Mouse (Mus musculus) midbrain, postnatal 0 days (tissue): Measurements from ENCODE around the gene Mcrip1. TPM values are rescaled to one million over a fixed set of nuclear protein-coding genes. Genes with fewer than 3 reads are reported as not detected.
A peak's percentile ranks its signal among the peaks of the same experiment; 100 is the strongest.

Source experiments
- ATAC-seq: fragments of 200-750 bp; cut with Nextera tagmentation; 2 replicates; pipeline ENCODE4 v1.8.0; 2017; ENCODE audit warnings: moderate number of reproducible peaks, mild to moderate bottlenecking, moderate TSS enrichment, moderate library complexity; ENCODE audit not compliant: low FRiP score
- DNase-seq: peaks from one replicate; pipeline ENCODE4 v3.0.0-alpha.2; 2015; ENCODE audit warnings: low spot score
- H3K27ac ChIP-seq: fragments of 300-500 bp; sonication (generic); 2 replicates; pipeline ENCODE4 v1.5.1; 2014; ENCODE audit warnings: low read depth, mild to moderate bottlenecking, low read length, mixed read lengths
- H3K27me3 ChIP-seq: fragments of 300-500 bp; sonication (generic); 2 replicates; pipeline ENCODE4 v1.6.1; 2014; ENCODE audit warnings: low read length, control low read depth, mixed read lengths; ENCODE audit not compliant: insufficient read depth
- H3K36me3 ChIP-seq: fragments of 300-500 bp; sonication (generic); 2 replicates; pipeline ENCODE4 v1.6.1; 2014; ENCODE audit warnings: low read length, control low read depth, mixed read lengths; ENCODE audit not compliant: insufficient read depth
- H3K4me1 ChIP-seq: fragments of 300-500 bp; sonication (generic); 2 replicates; pipeline ENCODE4 v1.6.1; 2014; ENCODE audit warnings: mild to moderate bottlenecking, control low read depth, antibody characterized with exemption, low read length, mixed read lengths; ENCODE audit not compliant: insufficient read depth
- H3K4me2 ChIP-seq: fragments of 300-500 bp; sonication (generic); 2 replicates; pipeline ENCODE4 v1.6.1; 2014; ENCODE audit warnings: low read depth, mild to moderate bottlenecking, low read length, mixed read lengths; ENCODE audit not compliant: poor library complexity, severe bottlenecking
- H3K4me3 ChIP-seq: fragments of 300-500 bp; sonication (generic); 2 replicates; pipeline ENCODE4 v1.5.1; 2014; ENCODE audit warnings: low read depth, mild to moderate bottlenecking, low read length, moderate library complexity
- H3K9ac ChIP-seq: fragments of 300-500 bp; sonication (generic); replicated peaks from 2 replicates; pipeline ENCODE4 v1.6.1; 2014; ENCODE audit warnings: mild to moderate bottlenecking, low read length, moderate library complexity, mixed read lengths; ENCODE audit not compliant: poor library complexity, severe bottlenecking
- H3K9me3 ChIP-seq: fragments of 300-500 bp; sonication (generic); 2 replicates; pipeline ENCODE4 v1.6.1; 2016; ENCODE audit warnings: low read length, control low read depth
- CTCF ChIP-seq: IDR thresholded peaks from 2 replicates; pipeline ENCODE4 v1.5.1; 2016; ENCODE audit warnings: antibody characterized with exemption, mild to moderate bottlenecking
- WGBS: fragments of 180-500 bp; shearing (Covaris S2); extraction: QIAGEN DNeasy Blood & Tissue Kit; methylation state at CpG from one replicate; pipeline ENCODE4 v1.1.7; 2014; 5-methylcytosine and 5-hydroxymethylcytosine counted together
- polyA plus RNA-seq: library from polyadenylated mRNA; unstranded; fragments of >200 nt; fragmentation: Nextera tagmentation; extraction: Ambion mirVana; gene quantifications from 2 replicates; pipeline ENCODE4 v1.2.1, GENCODE M21; 2015
- total RNA-seq: library from RNA; depleted of rRNA; stranded (reverse); fragments of >200 nt; gene quantifications from 2 replicates; pipeline ENCODE4 v1.2.3, GENCODE M21; 2014

The Mcrip1 gene
- total and polyA plus RNA-seq, 2 experiments from 2014 or later = 138 to 243 TPM

DNA sequence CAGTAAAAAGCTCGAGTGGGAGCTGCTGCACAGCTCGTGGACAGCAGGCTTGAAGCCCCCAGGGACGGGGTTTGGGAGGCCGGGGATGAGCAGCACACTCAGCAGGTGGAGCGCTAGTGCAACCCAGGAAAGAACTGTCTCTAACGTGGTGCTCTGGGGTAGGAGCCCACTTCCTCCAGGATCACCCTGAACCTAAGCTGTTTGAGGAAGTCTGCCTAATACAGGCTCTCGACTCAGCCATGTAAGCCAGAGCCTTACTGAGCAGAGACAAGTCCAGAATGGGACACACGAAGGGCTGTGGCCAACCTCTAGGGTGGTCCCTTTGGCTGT is 10.6 kb downstream of the Mcrip1 start:
- 0 out of 2 replicates have a peak overlapping the region, but pooled peaks have one; percentile 14 for H3K9ac ChIP-seq
- TF ChIP-seq CTCF = no peak
- H3K4me2 ChIP-seq = no peak overlapping the region
- 40% methylated on average over 8 of the region's 8 CpGs for WGBS
- DNase-seq (no peak), ATAC-seq (no peak)
- peaks cover 20% of the 10 kb centered on the region for H3K36me3 ChIP-seq
- H3K27me3 ChIP-seq = no peaks in the 10 kb centered on the region; the same call in 1 of the 2 replicates
- H3K4me1 ChIP-seq = peaks cover 9% of the 10 kb centered on the region; the same call in 1 of the 2 replicates
- H3K27ac ChIP-seq = peak overlapping the region; percentile 8; the same call in 1 of the 2 replicates
- no peak overlapping the region for H3K4me3 ChIP-seq
- H3K9me3 ChIP-seq = no peaks in the 10 kb centered on the region

DNA sequence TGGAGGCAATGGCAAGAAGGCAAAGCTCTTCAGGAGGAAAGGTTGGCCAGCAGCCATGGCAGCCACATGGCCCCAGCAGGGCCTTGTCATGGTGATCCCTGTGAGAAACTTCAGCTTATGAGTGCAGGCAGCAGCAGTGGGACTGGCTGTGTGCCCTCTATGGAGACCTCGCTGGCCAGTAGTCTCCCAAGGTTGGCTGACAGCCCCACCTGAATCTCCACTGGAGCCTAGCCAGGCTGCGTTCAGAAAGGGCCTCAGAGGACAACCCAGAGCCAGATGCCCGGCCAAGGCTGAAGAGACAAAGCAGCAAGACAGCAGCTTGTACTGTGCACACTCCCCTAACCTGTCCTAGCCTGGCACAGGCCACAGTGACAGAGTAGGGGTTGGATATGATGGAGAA is 11.0 kb downstream of the Mcrip1 start:
- no peak overlapping the region for H3K27ac ChIP-seq
- DNase-seq = peak; percentile 83
- WGBS = 69% methylated on average over 3 of the region's 3 CpGs

DNA sequence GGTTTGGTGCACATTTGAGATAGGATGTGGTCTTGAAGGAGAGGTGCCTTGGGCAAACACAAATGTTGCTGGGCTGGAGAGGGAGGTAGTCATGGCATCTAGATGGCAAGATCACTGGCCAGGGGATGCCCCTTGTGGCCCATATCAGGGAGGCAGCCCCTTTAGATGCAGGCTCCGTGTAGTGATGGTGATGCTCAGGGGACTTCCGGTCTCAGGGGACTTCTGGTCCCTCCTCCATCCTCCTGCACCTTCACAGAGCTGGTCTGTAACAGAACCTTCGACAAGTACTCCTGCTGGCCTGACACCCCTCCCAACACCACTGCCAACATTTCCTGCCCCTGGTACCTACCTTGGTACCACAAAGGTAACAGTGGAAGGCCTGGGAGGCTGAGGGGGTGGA is 13.7 kb downstream of the Mcrip1 start:
- H3K4me2 ChIP-seq = no peak overlapping the region
- TF ChIP-seq CTCF = no peak
- H3K9ac ChIP-seq = no peak overlapping the region
- WGBS = 63% methylated on average over 3 of the region's 3 CpGs
- H3K36me3 ChIP-seq = 0 out of 2 replicates have a peak, but pooled peaks cover 3% of the 10 kb centered on the region
- H3K27me3 ChIP-seq = peaks cover 13% of the 10 kb centered on the region
- no peak for ATAC-seq
- no peak for DNase-seq
- H3K27ac ChIP-seq = no peak overlapping the region
- H3K4me3 ChIP-seq = no peak overlapping the region
- no peaks in the 10 kb centered on the region for H3K9me3 ChIP-seq
- H3K4me1 ChIP-seq = peaks cover 9% of the 10 kb centered on the region; the same call in 1 of the 2 replicates

More for the DNA sequence above, 11.0 kb downstream of the Mcrip1 start:
- Histone ChIP-seq H3K9ac (no peak overlapping the region), H3K4me1 (peaks cover 9% of the 10 kb centered on the region; the same call in 1 of the 2 replicates), H3K9me3 (no peaks in the 10 kb centered on the region), H3K4me2 (no peak overlapping the region), H3K27me3 (no peaks in the 10 kb centered on the region; the same call in 1 of the 2 replicates), H3K4me3 (no peak overlapping the region), H3K36me3 (peaks cover 16% of the 10 kb centered on the region)
- ATAC-seq = no peak
- no peak for TF ChIP-seq CTCF

DNA sequence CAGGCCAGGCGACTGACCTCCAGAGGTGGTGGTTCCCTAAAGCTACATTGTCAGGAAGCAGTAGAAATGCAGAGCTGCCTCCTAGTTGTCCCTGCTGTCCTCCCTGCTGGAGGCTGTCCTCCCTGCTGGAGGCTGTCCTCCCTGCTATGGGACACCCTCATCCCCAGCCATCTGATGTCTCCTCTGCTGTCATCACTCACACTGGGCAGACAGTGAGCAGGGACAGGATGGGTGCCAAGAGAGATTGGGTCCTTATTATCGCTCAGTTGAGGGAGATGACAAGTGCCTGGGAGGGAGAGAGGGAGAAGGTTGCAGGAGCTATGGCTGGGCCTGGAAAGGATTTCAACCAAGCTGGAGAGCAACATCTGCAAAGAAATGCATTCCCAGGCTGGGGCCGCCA is 14.4 kb downstream of the Mcrip1 start:
- H3K9me3 ChIP-seq = no peaks in the 10 kb centered on the region
- no peak overlapping the region for H3K9ac ChIP-seq
- peaks cover 19% of the 10 kb centered on the region for H3K27me3 ChIP-seq
- TF ChIP-seq CTCF = no peak
- H3K4me2 ChIP-seq = no peak overlapping the region
- H3K4me3 ChIP-seq = no peak overlapping the region
- ATAC-seq (no peak), DNase-seq (no peak)
- H3K4me1 ChIP-seq = peaks cover 9% of the 10 kb centered on the region; the same call in 1 of the 2 replicates
- H3K27ac ChIP-seq = no peak overlapping the region
- 76% methylated on average over 3 of the region's 3 CpGs for WGBS
- 0 out of 2 replicates have a peak, but pooled peaks cover 3% of the 10 kb centered on the region for H3K36me3 ChIP-seq

DNA sequence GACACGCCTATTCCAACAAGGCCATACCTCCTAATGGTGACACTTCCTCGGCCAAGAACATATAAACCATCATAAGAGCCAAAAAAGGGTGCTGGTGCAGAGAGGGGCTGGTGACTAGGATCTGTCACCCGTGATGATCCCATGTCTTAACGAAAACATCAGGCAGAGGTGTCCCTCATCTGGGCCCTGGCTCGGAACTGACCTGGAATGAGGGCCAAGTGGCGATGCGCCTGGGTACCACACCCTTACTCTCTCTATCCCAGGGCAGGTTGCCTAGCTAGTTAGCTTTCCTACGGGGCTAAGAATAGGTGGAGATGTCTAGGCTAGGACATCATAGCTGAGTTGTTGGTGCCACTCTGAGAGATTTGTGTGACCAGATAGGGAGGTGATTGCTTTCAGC is 15.4 kb downstream of the Mcrip1 start:
- DNase-seq (no peak), ATAC-seq (no peak)
- TF ChIP-seq CTCF = no peak
- Histone ChIP-seq H3K4me3 (no peak overlapping the region), H3K4me1 (peaks cover 3% of the 10 kb centered on the region; the same call in 1 of the 2 replicates), H3K9ac (no peak overlapping the region), H3K27me3 (peaks cover 29% of the 10 kb centered on the region), H3K4me2 (no peak overlapping the region), H3K27ac (no peak overlapping the region), H3K9me3 (no peaks in the 10 kb centered on the region), H3K36me3 (no peaks in the 10 kb centered on the region)
- 85% methylated on average over 8 of the region's 8 CpGs for WGBS

DNA sequence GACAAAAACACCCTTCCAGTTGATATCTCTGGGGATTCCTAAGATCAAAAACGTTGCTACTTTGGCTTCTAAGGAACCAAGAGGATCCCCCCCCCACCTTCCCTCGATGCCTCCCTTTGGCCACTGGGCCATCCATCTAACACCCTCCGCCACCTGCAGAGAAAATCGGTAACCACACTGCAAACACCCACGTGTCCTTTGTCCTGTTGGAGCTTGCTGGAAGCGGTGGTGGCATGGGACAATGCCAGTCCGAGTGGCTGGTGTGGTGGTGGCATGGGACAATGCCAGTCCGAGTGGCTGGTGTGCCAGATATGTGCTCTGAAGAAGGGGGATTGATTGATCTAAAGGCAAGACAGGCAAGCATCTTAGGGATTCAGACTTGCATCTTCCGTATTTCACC is 17.9 kb downstream of the Mcrip1 start:
- DNase-seq (no peak), ATAC-seq (no peak)
- H3K4me1 ChIP-seq = no peaks in the 10 kb centered on the region
- H3K9me3 ChIP-seq = no peaks in the 10 kb centered on the region
- no peak overlapping the region for H3K4me3 ChIP-seq
- H3K36me3 ChIP-seq = no peaks in the 10 kb centered on the region
- TF ChIP-seq CTCF = no peak
- peaks cover 34% of the 10 kb centered on the region for H3K27me3 ChIP-seq
- no peak overlapping the region for H3K4me2 ChIP-seq
- 34% methylated on average over 9 of the region's 9 CpGs for WGBS
- H3K9ac ChIP-seq = no peak overlapping the region
- H3K27ac ChIP-seq = no peak overlapping the region
